In the genomic region with DNA sequence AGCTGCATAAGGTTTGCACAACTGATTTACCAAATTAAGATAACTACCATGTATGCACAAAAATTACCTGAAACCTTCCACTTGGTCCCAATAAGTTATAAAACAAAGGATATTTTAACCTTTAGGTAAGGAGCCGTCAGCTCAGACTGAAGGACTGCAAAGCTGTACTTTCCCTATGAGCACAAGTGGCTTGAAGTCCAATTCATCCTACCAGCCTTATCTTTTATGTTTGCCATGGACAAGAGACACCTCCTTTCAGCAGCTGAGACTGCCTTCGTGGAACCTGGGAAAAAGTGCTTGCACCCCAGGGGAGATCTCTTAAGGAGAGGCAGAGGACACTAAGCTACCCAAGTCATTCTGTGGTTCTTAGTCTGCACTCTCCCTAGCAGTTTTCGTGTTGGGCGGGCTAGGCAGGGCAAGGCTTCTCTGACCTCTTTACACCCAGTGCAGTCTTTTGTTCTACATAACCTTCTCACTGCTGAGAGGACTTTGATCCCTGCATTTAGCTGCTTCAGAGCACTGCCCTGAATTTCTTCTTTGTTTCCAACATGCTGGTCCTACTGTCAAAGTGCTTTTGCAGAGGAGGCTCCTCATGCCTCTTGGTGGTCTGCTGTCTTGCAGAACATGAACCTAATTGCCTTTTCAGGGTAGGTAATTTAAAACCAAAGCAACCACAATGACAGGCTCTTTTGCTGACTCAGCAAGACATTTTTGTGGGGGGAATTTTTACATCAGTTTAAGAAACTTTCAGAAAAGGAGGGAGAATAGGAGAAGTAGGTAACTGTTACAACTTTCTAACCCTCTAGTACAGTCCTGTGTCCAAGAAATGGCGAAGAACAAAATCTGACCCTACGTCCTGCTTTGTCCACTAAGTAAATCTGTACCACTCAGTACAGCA, we compare ENCODE assay signal across 11 mouse cellular contexts. TPM values are rescaled to one million over a fixed set of nuclear protein-coding genes. Genes with fewer than 3 reads are reported as not detected.
DNase-seq lines count a peak whose midpoint lies in the region; ATAC-seq and TF ChIP-seq lines count a peak whose summit lies in the region.
"Had no signal": no experiment of that assay in that cellular context is flagged by ENCODE, and none has a peak within 500 bp of the region (broad histone marks: within the 10 kb centered on the region; RNA-seq: fewer than 3 reads in every experiment).

No protein-coding gene starts in this region.

- peak overlapping the region; percentile 27; the same call in 1 of the 2 replicates for H3K27ac ChIP-seq in forebrain, embryonic 12.5 days
- H3K27ac ChIP-seq in forebrain, embryonic 14.5 days (ENCODE audit: low read depth, low read length) = no peak overlapping the region
- no peak overlapping the region for H3K27ac ChIP-seq in liver, postnatal 0 days (ENCODE audit: low read depth)
- no peak overlapping the region for H3K27ac ChIP-seq in liver, embryonic 11.5 days (ENCODE audit: low read depth, low read length)
- peak overlapping the region; percentile 31; the same call in 1 of the 2 replicates for H3K27ac ChIP-seq in intestine, embryonic 16.5 days (ENCODE audit: low read length)
- peak overlapping the region; percentile 31; the same call in 1 of the 2 replicates for H3K27ac ChIP-seq in stomach, embryonic 15.5 days
- no peak overlapping the region for H3K27ac ChIP-seq in layer of hippocampus, adult 2 months

- H3K4me1 ChIP-seq in forebrain, embryonic 12.5 days = peaks cover 20% of the 10 kb centered on the region
- H3K4me1 ChIP-seq in forebrain, embryonic 14.5 days (ENCODE audit: control insufficient read depth, insufficient read depth, low read length) = peaks cover 5% of the 10 kb centered on the region; the same call in 1 of the 2 replicates
- H3K4me1 ChIP-seq in liver, postnatal 0 days (ENCODE audit: insufficient read depth) = no peaks in the 10 kb centered on the region; the same call in 1 of the 2 replicates
- peaks cover 3% of the 10 kb centered on the region for H3K4me1 ChIP-seq in liver, embryonic 11.5 days (replicated peaks; ENCODE audit: control insufficient read depth, insufficient read depth, low read length)
- H3K4me1 ChIP-seq in intestine, embryonic 16.5 days (ENCODE audit: control insufficient read depth, insufficient read depth, low read length) = peaks cover 6% of the 10 kb centered on the region; the same call in 1 of the 2 replicates
- H3K4me1 ChIP-seq in stomach, embryonic 15.5 days = 0 out of 2 replicates have a peak, but pooled peaks cover 3% of the 10 kb centered on the region

- H3K36me3 ChIP-seq in forebrain, embryonic 12.5 days (replicated peaks) = peaks cover 36% of the 10 kb centered on the region
- peaks cover 43% of the 10 kb centered on the region for H3K36me3 ChIP-seq in forebrain, embryonic 14.5 days (ENCODE audit: control insufficient read depth, insufficient read depth, low read length)
- H3K36me3 ChIP-seq in liver, postnatal 0 days (replicated peaks; ENCODE audit: insufficient read depth, low read length) = peaks cover 25% of the 10 kb centered on the region
- H3K36me3 ChIP-seq in liver, embryonic 11.5 days (ENCODE audit: control insufficient read depth, insufficient read depth, low read length) = peaks cover 29% of the 10 kb centered on the region
- peaks cover 6% of the 10 kb centered on the region; the same call in 1 of the 2 replicates for H3K36me3 ChIP-seq in intestine, embryonic 16.5 days (ENCODE audit: control insufficient read depth, insufficient read depth, low read length)
- H3K36me3 ChIP-seq in stomach, embryonic 15.5 days = peaks cover 19% of the 10 kb centered on the region

- H3K9ac ChIP-seq in forebrain, embryonic 12.5 days = no peak overlapping the region
- no peak overlapping the region for H3K9ac ChIP-seq in forebrain, embryonic 14.5 days (ENCODE audit: low read length)
- H3K9ac ChIP-seq in liver, postnatal 0 days (replicated peaks) = no peak overlapping the region
- no peak overlapping the region for H3K9ac ChIP-seq in liver, embryonic 11.5 days (ENCODE audit: low read depth, low read length)
- peak overlapping the region; percentile 11; the same call in 1 of the 2 replicates for H3K9ac ChIP-seq in intestine, embryonic 16.5 days (ENCODE audit: low read depth, low read length)
- no peak overlapping the region for H3K9ac ChIP-seq in stomach, embryonic 15.5 days

- no peaks in the 10 kb centered on the region for H3K9me3 ChIP-seq in forebrain, embryonic 12.5 days
- no peaks in the 10 kb centered on the region for H3K9me3 ChIP-seq in forebrain, embryonic 14.5 days (replicated peaks; ENCODE audit: control insufficient read depth, low read length)
- H3K9me3 ChIP-seq in liver, postnatal 0 days (ENCODE audit: low read length) = no peaks in the 10 kb centered on the region
- H3K9me3 ChIP-seq in liver, embryonic 11.5 days (ENCODE audit: control insufficient read depth, low read length) = no peaks in the 10 kb centered on the region
- H3K9me3 ChIP-seq in intestine, embryonic 16.5 days (ENCODE audit: control insufficient read depth, low read length) = no peaks in the 10 kb centered on the region
- no peaks in the 10 kb centered on the region for H3K9me3 ChIP-seq in stomach, embryonic 15.5 days

- peaks cover 15% of the 10 kb centered on the region for H3K27me3 ChIP-seq in forebrain, embryonic 12.5 days
- H3K27me3 ChIP-seq in forebrain, embryonic 14.5 days (replicated peaks; ENCODE audit: control insufficient read depth, insufficient read depth, low read length) = no peaks in the 10 kb centered on the region
- no peaks in the 10 kb centered on the region for H3K27me3 ChIP-seq in liver, postnatal 0 days (ENCODE audit: insufficient read depth, low read length)
- H3K27me3 ChIP-seq in liver, embryonic 11.5 days (replicated peaks; ENCODE audit: control insufficient read depth, insufficient read depth, low read length) = no peaks in the 10 kb centered on the region
- no peaks in the 10 kb centered on the region for H3K27me3 ChIP-seq in intestine, embryonic 16.5 days (replicated peaks; ENCODE audit: control insufficient read depth, insufficient read depth, low read length)
- H3K27me3 ChIP-seq in stomach, embryonic 15.5 days (replicated peaks) = no peaks in the 10 kb centered on the region

- no peak for DNase-seq in forebrain, embryonic 14.5 days (ENCODE audit: low spot score)
- no peak for DNase-seq in liver, postnatal 0 days
- no peak for DNase-seq in liver, embryonic 11.5 days (ENCODE audit: low spot score)
- DNase-seq in layer of hippocampus, adult 9-10 months (ENCODE audit: low spot score) = no peak
- DNase-seq in layer of hippocampus, adult 2 months (ENCODE audit: low spot score in 2 of 2) = no peak
- DNase-seq: cerebellum, adult 9-10 months; right cerebral cortex, postnatal 14 days; thymus, postnatal 4 days had no signal

- no peak overlapping the region for H3K4me3 ChIP-seq in forebrain, embryonic 12.5 days (replicated peaks)
- no peak overlapping the region for H3K4me3 ChIP-seq in forebrain, embryonic 14.5 days (ENCODE audit: low read depth, low read length)
- no peak overlapping the region for H3K4me3 ChIP-seq in liver, postnatal 0 days (ENCODE audit: low read depth, low read length)
- no peak overlapping the region for H3K4me3 ChIP-seq in liver, embryonic 11.5 days (ENCODE audit: low read depth, low read length)
- no peak overlapping the region for H3K4me3 ChIP-seq in intestine, embryonic 16.5 days (ENCODE audit: low read length)
- H3K4me3 ChIP-seq in stomach, embryonic 15.5 days (replicated peaks) = no peak overlapping the region
- H3K4me3 ChIP-seq in layer of hippocampus, adult 2 months = no peak overlapping the region

- ATAC-seq in forebrain, embryonic 12.5 days (ENCODE audit: low FRiP score) = 0 out of 2 replicates have a peak, but pooled peaks have one; percentile 45
- no peak for ATAC-seq in forebrain, embryonic 14.5 days
- 0 out of 2 replicates have a peak, but pooled peaks have one; percentile 16 for ATAC-seq in liver, postnatal 0 days
- no peak for ATAC-seq in liver, embryonic 11.5 days (replicated peaks; ENCODE audit: low FRiP score)
- ATAC-seq in intestine, embryonic 16.5 days = peak; percentile 88
- ATAC-seq in stomach, embryonic 15.5 days (ENCODE audit: insufficient read depth, low FRiP score, low read depth) = peak; percentile 75

- TF ChIP-seq EP300 in liver, postnatal 0 days (IDR thresholded peaks at IDR 0.05; ENCODE audit: low read depth) = no peak

- H3K4me2 ChIP-seq in forebrain, embryonic 12.5 days = no peak overlapping the region
- no peak overlapping the region for H3K4me2 ChIP-seq in forebrain, embryonic 14.5 days (ENCODE audit: low read length)
- H3K4me2 ChIP-seq in liver, postnatal 0 days (ENCODE audit: low read depth, low read length) = no peak overlapping the region
- no peak overlapping the region for H3K4me2 ChIP-seq in liver, embryonic 11.5 days
- no peak overlapping the region for H3K4me2 ChIP-seq in intestine, embryonic 16.5 days (ENCODE audit: low read depth, low read length)
- H3K4me2 ChIP-seq in stomach, embryonic 15.5 days = no peak overlapping the region

- WGBS in forebrain, embryonic 12.5 days = 34% methylated on average over 6 of the region's 6 CpGs
- WGBS in forebrain, embryonic 14.5 days = 45% methylated on average over 6 of the region's 6 CpGs
- 64% methylated on average over 6 of the region's 6 CpGs for WGBS in liver, postnatal 0 days (ENCODE audit: insufficient replicate concordance)
- WGBS in liver, embryonic 11.5 days = 68% methylated on average over 6 of the region's 6 CpGs
- WGBS in intestine, embryonic 16.5 days = 59% methylated on average over 6 of the region's 6 CpGs
- WGBS in stomach, embryonic 15.5 days = 65% methylated on average over 6 of the region's 6 CpGs

- TF ChIP-seq CTCF in liver, postnatal 0 days (IDR thresholded peaks at IDR 0.05; ENCODE audit: low read depth) = no peak
- TF ChIP-seq CTCF in layer of hippocampus, adult 2 months (conservative IDR thresholded peaks at IDR 0.05) = no peak

RNA-seq across cellular contexts. Expression of a gene that starts 44.6 kb away (rescaled TPM):
- 7.3 and 7.7 TPM in 2 replicates for polyA plus RNA-seq in forebrain, embryonic 12.5 days (2016; fragmentation: Nextera tagmentation; extraction: Ambion mirVana)
- 7.3 TPM in 2 replicates for polyA plus RNA-seq in forebrain, embryonic 14.5 days (2014; fragmentation: Nextera tagmentation; extraction: Ambion mirVana)
- 17.5 and 19.5 TPM in 2 replicates for polyA plus RNA-seq in liver, postnatal 0 days (2015; fragmentation: Nextera tagmentation; extraction: Ambion mirVana)
- polyA plus RNA-seq in liver, embryonic 11.5 days (2014; fragmentation: Nextera tagmentation; extraction: Ambion mirVana) = 15.9 and 17.2 TPM in 2 replicates
- polyA plus RNA-seq in intestine, embryonic 16.5 days (2015; fragmentation: Nextera tagmentation; extraction: Ambion mirVana) = 44.0 and 44.7 TPM in 2 replicates
- 48.5 and 57.0 TPM in 2 replicates for polyA plus RNA-seq in stomach, embryonic 15.5 days (2015; fragmentation: Nextera tagmentation; extraction: Ambion mirVana)
- 1 to 10 TPM; 8.1 to 8.9 TPM for total RNA-seq in layer of hippocampus, adult 2 months (2021)

Comparison
In these comparisons a context has a peak if more than half of its experiments do, and no peak if none do; other contexts are left out.
1. ATAC-seq: peak in forebrain, embryonic 12.5 days (single experiment), liver, postnatal 0 days (single experiment), intestine, embryonic 16.5 days (single experiment) and stomach, embryonic 15.5 days (single experiment); none in forebrain, embryonic 14.5 days (single experiment) and liver, embryonic 11.5 days (single experiment).
2. H3K27ac ChIP-seq: peak in forebrain, embryonic 12.5 days (single experiment), intestine, embryonic 16.5 days (single experiment) and stomach, embryonic 15.5 days (single experiment); none in forebrain, embryonic 14.5 days (single experiment), liver, postnatal 0 days (single experiment), liver, embryonic 11.5 days (single experiment) and layer of hippocampus, adult 2 months (single experiment).